Mouse (Mus musculus): ENCODE measurements around the gene Wdr62. TPM values are rescaled to one million over a fixed set of nuclear protein-coding genes. Genes with fewer than 3 reads are reported as not detected.

Wdr62 gene
- total and polyA plus RNA-seq, 3 experiments = 8.2 to 59.1 (median 57.9) TPM

GRCm38 (mm10) chr7:30199498-30200139, 80.6 kb downstream of the Wdr62 start:
- H3K9me3 ChIP-seq (replicated peaks) = no peaks in the 10 kb centered on the region
- H3K4me1 ChIP-seq (ENCODE audit: insufficient read depth, low read depth, low read length) = peaks cover 33% of the 10 kb centered on the region
- DNase-seq (ENCODE audit: low spot score) = no peak
- no peak for ATAC-seq (ENCODE audit: extremely low read depth, insufficient number of reproducible peaks, low FRiP score, poor library complexity, severe bottlenecking)
- H3K36me3 ChIP-seq (replicated peaks) = peaks cover 7% of the 10 kb centered on the region
- H3K27me3 ChIP-seq (ENCODE audit: insufficient read depth, low read length) = peaks cover 3% of the 10 kb centered on the region; the same call in 1 of the 2 replicates
- no peak overlapping the region for H3K4me3 ChIP-seq (ENCODE audit: low read depth, low read length)
- TF ChIP-seq GATA1 (IDR thresholded peaks at IDR 0.05; ENCODE audit: borderline replicate concordance, low read length) = no peak
- TF ChIP-seq CTCF (IDR thresholded peaks at IDR 0.05; ENCODE audit: low read depth, low read length) = no peak

- DNase-seq (ENCODE audit: low spot score) (peak; percentile 69), ATAC-seq (ENCODE audit: extremely low read depth, insufficient number of reproducible peaks, low FRiP score, poor library complexity, severe bottlenecking) (peak; percentile 50; the same call in 1 of the 2 replicates)
- Histone ChIP-seq H3K4me1 (ENCODE audit: insufficient read depth, low read depth, low read length) (peaks cover 31% of the 10 kb centered on the region), H3K36me3 (replicated peaks) (peaks cover 7% of the 10 kb centered on the region), H3K4me3 (ENCODE audit: low read depth, low read length) (no peak within 1 kb of the TSS), H3K27me3 (ENCODE audit: insufficient read depth, low read length) (peaks cover 3% of the 10 kb centered on the region; the same call in 1 of the 2 replicates), H3K9me3 (replicated peaks) (no peaks in the 10 kb centered on the region)
- TF ChIP-seq CTCF (IDR thresholded peaks at IDR 0.05; ENCODE audit: low read depth, low read length) (peak; percentile 80), GATA1 (IDR thresholded peaks at IDR 0.05; ENCODE audit: borderline replicate concordance, low read length) (no peak), TAL1 (conservative IDR thresholded peaks at IDR 0.05; ENCODE audit: low read depth, low read length) (no peak), POLR2AphosphoS5 (IDR thresholded peaks at IDR 0.05; ENCODE audit: insufficient replicate concordance, low read depth, low read length) (no peak)
Measured at GRCm38 (mm10) chr7:30198481-30198971, 81.7 kb downstream of the Wdr62 start, which contains the start of gene Capns1. Capns1 (minus strand) TSS chr7:30198811.

- ATAC-seq (ENCODE audit: extremely low read depth, insufficient number of reproducible peaks, low FRiP score, poor library complexity, severe bottlenecking) = no peak
- DNase-seq (ENCODE audit: low spot score) = no peak
- Histone ChIP-seq H3K4me3 (ENCODE audit: low read depth, low read length) (no peak overlapping the region), H3K4me1 (ENCODE audit: insufficient read depth, low read depth, low read length) (peaks cover 40% of the 10 kb centered on the region), H3K36me3 (replicated peaks) (peaks cover 16% of the 10 kb centered on the region), H3K27me3 (ENCODE audit: insufficient read depth, low read length) (peaks cover 3% of the 10 kb centered on the region; the same call in 1 of the 2 replicates), H3K9me3 (replicated peaks) (no peaks in the 10 kb centered on the region)
- TF ChIP-seq CTCF (IDR thresholded peaks at IDR 0.05; ENCODE audit: low read depth, low read length) = no peak
- TF ChIP-seq GATA1 (IDR thresholded peaks at IDR 0.05; ENCODE audit: borderline replicate concordance, low read length) = no peak
- TF ChIP-seq TAL1 (conservative IDR thresholded peaks at IDR 0.05; ENCODE audit: low read depth, low read length) = no peak
- TF ChIP-seq GATA2 (IDR thresholded peaks at IDR 0.05; ENCODE audit: borderline replicate concordance, low read depth, low read length) = no peak
- no peak for TF ChIP-seq POLR2AphosphoS5 (IDR thresholded peaks at IDR 0.05; ENCODE audit: insufficient replicate concordance, low read depth, low read length)
Measured at GRCm38 (mm10) chr7:30197592-30198129, 82.6 kb downstream of the Wdr62 start.

- no peak for ATAC-seq (ENCODE audit: extremely low read depth, insufficient number of reproducible peaks, low FRiP score, poor library complexity, severe bottlenecking)
- no peak for DNase-seq (ENCODE audit: low spot score)
- Histone ChIP-seq H3K4me1 (ENCODE audit: insufficient read depth, low read depth, low read length) (peaks cover 41% of the 10 kb centered on the region), H3K9me3 (replicated peaks) (no peaks in the 10 kb centered on the region), H3K4me3 (ENCODE audit: low read depth, low read length) (no peak overlapping the region), H3K36me3 (replicated peaks) (peaks cover 30% of the 10 kb centered on the region), H3K27me3 (ENCODE audit: insufficient read depth, low read length) (peaks cover 3% of the 10 kb centered on the region; the same call in 1 of the 2 replicates)
- no peak for TF ChIP-seq POLR2AphosphoS5 (IDR thresholded peaks at IDR 0.05; ENCODE audit: insufficient replicate concordance, low read depth, low read length)
Measured at GRCm38 (mm10) chr7:30196171-30196570, 84.0 kb downstream of the Wdr62 start.

GRCm38 (mm10) chr7:30195461-30195860, 84.8 kb downstream of the Wdr62 start:
- no peak for TF ChIP-seq GATA2 (IDR thresholded peaks at IDR 0.05; ENCODE audit: borderline replicate concordance, low read depth, low read length)
- TF ChIP-seq POLR2AphosphoS5 (IDR thresholded peaks at IDR 0.05; ENCODE audit: insufficient replicate concordance, low read depth, low read length) = no peak
- no peak for TF ChIP-seq CTCF (IDR thresholded peaks at IDR 0.05; ENCODE audit: low read depth, low read length)
- no peak for TF ChIP-seq GATA1 (IDR thresholded peaks at IDR 0.05; ENCODE audit: borderline replicate concordance, low read length)
- no peak for TF ChIP-seq TAL1 (conservative IDR thresholded peaks at IDR 0.05; ENCODE audit: low read depth, low read length)
- Histone ChIP-seq H3K27me3 (ENCODE audit: insufficient read depth, low read length) (peaks cover 3% of the 10 kb centered on the region; the same call in 1 of the 2 replicates), H3K9me3 (replicated peaks) (no peaks in the 10 kb centered on the region), H3K36me3 (replicated peaks) (peaks cover 38% of the 10 kb centered on the region), H3K4me1 (ENCODE audit: insufficient read depth, low read depth, low read length) (peaks cover 41% of the 10 kb centered on the region), H3K4me3 (ENCODE audit: low read depth, low read length) (peak overlapping the region; percentile 80; the same call in 1 of the 2 replicates)
- DNase-seq (ENCODE audit: low spot score) (no peak), ATAC-seq (ENCODE audit: extremely low read depth, insufficient number of reproducible peaks, low FRiP score, poor library complexity, severe bottlenecking) (no peak)

DNA sequence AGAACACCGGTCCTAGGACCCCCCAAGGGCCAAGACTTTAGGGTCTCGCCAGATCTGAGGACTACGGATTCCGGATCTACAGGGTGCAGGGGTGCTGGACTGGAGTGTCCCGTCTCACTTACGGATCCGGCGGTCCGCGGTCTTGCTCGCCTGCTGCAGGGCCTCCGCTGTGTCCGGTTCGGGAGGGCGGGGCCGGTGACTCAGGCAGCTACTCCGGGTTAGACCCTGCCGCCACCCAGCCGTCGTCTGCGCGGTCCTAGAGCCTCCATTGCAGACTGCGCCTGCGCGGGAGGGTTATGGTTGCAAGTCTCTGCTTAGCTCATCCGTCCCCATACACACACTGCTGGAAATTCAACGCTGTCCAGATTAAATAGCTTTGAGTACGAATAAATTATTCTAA, 85.3 kb downstream of the Wdr62 start:
- peak; percentile 88 for DNase-seq (ENCODE audit: low spot score)
- Histone ChIP-seq H3K27me3 (ENCODE audit: insufficient read depth, low read length) (no peaks in the 10 kb centered on the region; the same call in 1 of the 2 replicates), H3K4me1 (ENCODE audit: insufficient read depth, low read depth, low read length) (peaks cover 41% of the 10 kb centered on the region), H3K4me3 (ENCODE audit: low read depth, low read length) (peak overlapping the region; percentile 80), H3K9me3 (replicated peaks) (no peaks in the 10 kb centered on the region), H3K36me3 (replicated peaks) (peaks cover 43% of the 10 kb centered on the region)
- TF ChIP-seq CTCF (IDR thresholded peaks at IDR 0.05; ENCODE audit: low read depth, low read length) (no peak), POLR2AphosphoS5 (IDR thresholded peaks at IDR 0.05; ENCODE audit: insufficient replicate concordance, low read depth, low read length) (no peak), GATA2 (IDR thresholded peaks at IDR 0.05; ENCODE audit: borderline replicate concordance, low read depth, low read length) (no peak), TAL1 (conservative IDR thresholded peaks at IDR 0.05; ENCODE audit: low read depth, low read length) (no peak), GATA1 (IDR thresholded peaks at IDR 0.05; ENCODE audit: borderline replicate concordance, low read length) (no peak)
- peak; percentile 77 for ATAC-seq (ENCODE audit: extremely low read depth, insufficient number of reproducible peaks, low FRiP score, poor library complexity, severe bottlenecking)
